Mouse (Mus musculus) cerebellum, adult 2 months (tissue): ENCODE results near the gene Gbe1.

Experiments
- CTCF ChIP-seq: fragments of 200-500 bp; IDR thresholded peaks from 2 replicates; pipeline ENCODE4 v1.5.1; 2011; ENCODE audit warnings: low read depth, mild to moderate bottlenecking, control low read depth, low read length, moderate library complexity, borderline replicate concordance; ENCODE audit not compliant: insufficient read depth
- POLR2A ChIP-seq: fragments of 200-500 bp; IDR thresholded peaks from 2 replicates; pipeline ENCODE4 v1.6.1; 2011; ENCODE audit warnings: low read length, control low read depth, borderline replicate concordance; ENCODE audit not compliant: insufficient read depth

GRCm38 (mm10) chr16:70326339-70326948, 12.7 kb downstream of the Gbe1 start:
- TF ChIP-seq POLR2A (no peak), CTCF (no peak)
